Mouse (Mus musculus) heart, postnatal 4 days (tissue): ENCODE data around the gene Pde7b. TPM values are rescaled to one million over a fixed set of nuclear protein-coding genes. Genes with fewer than 3 reads are reported as not detected.
"Not testable (repeated sequence)": the region's sequence is repeated elsewhere in the genome, so short reads cannot be mapped to it uniquely, and the experiment has no call there.

Experiments
- DNase-seq: peaks from one replicate; pipeline ENCODE4 v3.0.0; 2021
- total RNA-seq, 2 experiments: library from RNA; stranded (reverse); gene quantifications; 2 replicates each; pipeline ENCODE4 v1.2.3; 2021

Gene Pde7b
- total RNA-seq, 2 experiments from 2014 or later = 26.5 to 26.8 TPM

DNA sequence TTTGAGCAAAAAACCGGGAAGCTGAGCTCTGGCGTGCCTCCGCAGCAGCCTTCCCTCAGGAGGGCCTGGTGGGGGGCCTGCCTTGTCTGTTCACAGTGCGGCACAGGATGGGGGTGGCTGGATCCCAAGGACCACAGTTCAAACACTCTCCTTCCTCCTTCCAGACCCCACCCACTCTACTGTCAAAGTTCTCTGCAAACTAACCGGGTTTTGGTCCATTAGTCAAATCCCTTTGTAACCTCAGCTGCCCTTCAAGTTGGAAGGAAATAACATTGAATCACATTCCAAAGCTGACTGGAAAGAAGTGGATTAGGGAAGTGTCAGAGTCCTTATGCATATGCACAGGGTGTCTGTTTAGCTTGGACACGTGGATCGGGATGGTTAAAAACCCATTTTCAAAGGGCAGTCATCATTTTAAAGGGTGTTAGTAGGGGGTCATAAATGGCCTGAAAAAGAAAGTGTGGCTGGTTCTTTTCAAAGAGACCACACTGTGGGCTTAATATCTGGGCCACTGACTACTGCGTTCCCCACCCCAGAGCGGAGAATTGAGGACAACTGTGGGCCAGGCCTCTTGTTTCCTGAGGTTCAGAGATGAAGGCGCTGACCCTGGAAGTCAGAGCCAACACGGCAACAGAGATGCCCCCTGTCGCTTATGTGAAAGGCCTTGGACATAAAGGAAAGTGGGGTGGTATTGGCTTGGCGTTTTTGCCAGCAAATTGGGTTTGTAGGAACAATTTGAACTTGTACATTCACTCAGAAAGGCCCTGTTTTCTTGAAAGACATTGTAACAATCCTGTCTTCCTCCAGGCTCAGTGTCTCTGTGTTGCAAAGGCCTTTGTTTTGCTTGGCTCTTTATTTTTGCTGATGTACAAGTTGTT, 175.8 kb downstream of the Pde7b start:
- DNase-seq = peak; percentile 43

GRCm38 (mm10) chr10:20547951-20548551, 176.8 kb downstream of the Pde7b start:
- DNase-seq = peak; percentile 70

- DNase-seq = no peak
These were observed 181.8 kb downstream of the Pde7b start for GRCm38 (mm10) chr10:20543121-20543520.

GRCm38 (mm10) chr10:20533811-20534210, 191.1 kb downstream of the Pde7b start:
- no peak for DNase-seq

DNA sequence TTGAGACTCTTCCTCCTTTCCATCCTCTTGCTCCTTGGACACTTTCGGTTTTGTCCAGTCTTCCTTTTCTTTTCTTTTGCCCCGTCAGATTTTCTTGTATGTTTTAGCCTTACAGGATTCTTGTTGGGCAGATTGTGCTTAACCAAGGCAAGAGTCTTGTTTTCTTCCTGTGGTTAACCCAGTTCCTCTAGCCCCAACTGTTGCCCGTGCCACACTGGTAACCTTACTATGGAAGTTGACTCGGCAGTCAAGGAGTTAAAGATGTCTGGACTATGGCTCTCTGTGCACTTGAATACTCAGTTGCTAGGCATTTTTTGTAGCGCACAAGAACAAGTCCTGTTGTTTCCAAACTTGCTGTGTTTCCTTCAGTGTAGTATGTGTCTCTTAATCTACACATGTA, 193.0 kb downstream of the Pde7b start:
- DNase-seq = no peak

GRCm38 (mm10) chr10:20528544-20529411, 196.1 kb downstream of the Pde7b start:
- DNase-seq = no peak

DNA sequence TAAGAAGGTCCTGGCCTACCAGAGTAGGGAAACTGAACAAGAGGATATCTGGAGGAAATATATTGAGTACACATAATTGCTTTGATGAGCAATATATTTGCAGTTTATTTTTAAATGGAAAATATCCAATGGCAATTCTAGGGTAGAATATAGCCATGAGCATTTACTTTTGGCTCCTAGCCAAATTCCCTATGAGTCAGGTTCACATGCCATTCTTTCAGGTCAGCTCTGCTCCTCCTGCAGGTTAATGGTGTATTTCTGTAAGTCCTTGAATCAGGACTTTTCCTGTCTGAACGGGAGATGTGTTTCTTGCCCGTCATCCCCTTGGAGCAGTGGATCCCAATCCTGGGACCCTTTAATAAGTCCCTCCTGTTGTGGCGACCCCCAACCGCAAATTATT, 197.1 kb downstream of the Pde7b start:
- DNase-seq = no peak

DNA sequence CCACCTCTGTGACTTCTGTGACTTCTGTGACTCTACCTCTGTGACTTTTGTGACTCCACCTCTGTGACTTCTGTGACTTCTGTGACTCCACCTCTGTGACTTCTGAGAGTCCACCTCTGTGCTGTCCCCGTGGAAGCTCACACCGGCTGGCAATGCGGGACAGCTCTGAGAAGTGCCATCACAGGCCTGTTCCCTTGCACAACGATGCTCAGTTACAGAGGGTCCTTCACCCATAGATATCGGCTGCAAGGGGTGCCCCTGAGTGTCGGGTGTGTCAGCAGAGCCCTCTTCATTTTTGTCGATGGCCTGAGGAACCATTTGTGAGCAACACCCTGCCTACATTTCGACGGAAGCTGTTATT, 206.4 kb downstream of the Pde7b start:
- DNase-seq = no peak

GRCm38 (mm10) chr10:20517756-20518528, 206.9 kb downstream of the Pde7b start:
- DNase-seq = not testable (repeated sequence)

GRCm38 (mm10) chr10:20513891-20514290, 211.0 kb downstream of the Pde7b start:
- no peak for DNase-seq

GRCm38 (mm10) chr10:20513461-20513860, 211.4 kb downstream of the Pde7b start:
- DNase-seq = no peak

GRCm38 (mm10) chr10:20509819-20510218, 215.1 kb downstream of the Pde7b start:
- DNase-seq = no peak

- no peak for DNase-seq
These were observed 216.4 kb downstream of the Pde7b start for GRCm38 (mm10) chr10:20508497-20508896.

DNA sequence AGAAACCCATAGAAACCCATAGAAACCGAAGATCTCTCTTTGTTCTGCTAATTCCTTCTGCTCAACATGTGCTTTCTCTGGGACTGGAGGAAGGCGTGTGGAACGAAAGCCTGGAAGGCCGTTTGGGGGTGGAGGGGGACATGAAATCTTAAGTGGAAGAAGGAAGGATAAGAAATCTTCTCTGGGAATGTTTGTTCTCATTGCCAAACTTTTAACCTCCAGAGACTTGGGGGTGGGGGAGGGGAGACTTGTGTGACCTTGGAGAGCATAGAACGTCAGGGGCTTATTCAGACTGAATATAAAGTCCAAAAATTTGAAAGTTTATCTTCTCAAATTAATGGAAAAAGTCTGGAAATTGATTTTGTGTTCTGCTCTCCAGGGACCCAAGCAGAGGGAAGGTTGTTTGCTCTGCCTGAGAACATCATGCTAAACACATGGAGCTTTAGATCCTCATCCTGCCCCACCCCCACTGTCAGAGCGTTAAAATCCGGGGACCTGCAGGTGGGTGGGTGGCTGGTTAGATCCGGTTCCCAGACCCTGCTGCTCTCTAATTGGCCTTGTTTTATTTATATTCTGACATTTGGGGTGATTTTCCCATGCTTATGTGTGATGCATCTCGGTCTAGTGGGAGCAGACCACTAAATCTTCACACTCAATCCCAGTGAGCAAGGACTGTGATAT, 217.0 kb downstream of the Pde7b start:
- peak; percentile 55 for DNase-seq

DNA sequence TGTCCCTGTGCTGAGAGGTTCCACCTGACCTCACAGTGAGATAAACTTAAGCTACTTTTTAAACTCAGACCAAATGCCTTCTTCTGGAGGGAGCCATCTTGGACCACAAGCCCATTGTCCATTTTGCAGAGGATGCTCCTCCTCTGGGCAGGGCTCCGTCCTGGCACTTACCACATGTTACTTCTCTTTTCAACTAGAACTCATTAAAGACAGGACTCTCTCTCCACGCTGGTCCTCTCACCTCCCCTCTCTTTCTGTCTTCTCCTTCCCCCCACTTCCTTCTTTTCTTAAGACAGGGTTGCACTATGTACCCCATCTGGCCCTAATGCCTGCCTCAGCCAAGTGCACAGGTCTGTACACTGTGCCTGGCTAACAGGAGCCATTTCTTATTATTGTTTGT, 217.8 kb downstream of the Pde7b start:
- no peak for DNase-seq

GRCm38 (mm10) chr10:20505454-20505853, 219.4 kb downstream of the Pde7b start:
- no peak for DNase-seq

GRCm38 (mm10) chr10:20504800-20505199, 220.1 kb downstream of the Pde7b start:
- DNase-seq = no peak

DNA sequence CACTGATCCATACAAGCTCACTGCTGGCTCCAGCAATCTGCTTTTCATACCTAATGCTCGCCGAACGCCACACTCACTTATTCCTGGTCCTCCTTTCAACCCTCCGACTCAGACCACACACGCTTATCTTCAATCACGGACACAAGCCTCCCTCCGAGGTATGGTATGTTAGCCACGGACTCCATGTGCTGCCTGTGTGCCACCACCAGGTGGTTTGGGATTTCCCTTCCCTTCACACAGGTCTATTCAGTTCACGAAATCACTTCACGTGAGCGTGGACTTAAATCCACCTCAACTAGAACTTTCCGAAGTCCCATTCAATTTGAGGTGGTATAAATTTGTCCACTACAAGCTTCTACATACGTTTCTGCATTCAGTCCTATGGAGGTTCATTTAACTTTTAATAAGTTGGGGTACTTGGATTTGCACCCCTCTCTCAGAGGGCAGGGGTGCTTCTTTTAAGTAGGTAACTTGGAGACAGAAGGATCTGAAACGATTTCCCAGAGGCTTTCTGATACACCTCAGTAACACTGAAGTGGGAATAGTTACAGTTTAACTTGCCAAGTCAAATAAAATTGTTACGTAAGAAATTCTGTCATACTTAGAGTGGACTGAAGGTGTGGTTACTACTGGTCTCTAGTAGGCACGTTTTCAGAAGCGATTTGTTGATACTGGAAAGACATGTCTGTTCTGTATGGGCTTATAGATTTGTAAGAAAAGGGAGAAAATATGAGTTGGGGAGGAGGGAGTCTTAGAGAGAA, 221.4 kb downstream of the Pde7b start:
- no peak for DNase-seq

- peak; percentile 10 for DNase-seq
These were observed 223.7 kb downstream of the Pde7b start for GRCm38 (mm10) chr10:20501221-20501620.

DNA sequence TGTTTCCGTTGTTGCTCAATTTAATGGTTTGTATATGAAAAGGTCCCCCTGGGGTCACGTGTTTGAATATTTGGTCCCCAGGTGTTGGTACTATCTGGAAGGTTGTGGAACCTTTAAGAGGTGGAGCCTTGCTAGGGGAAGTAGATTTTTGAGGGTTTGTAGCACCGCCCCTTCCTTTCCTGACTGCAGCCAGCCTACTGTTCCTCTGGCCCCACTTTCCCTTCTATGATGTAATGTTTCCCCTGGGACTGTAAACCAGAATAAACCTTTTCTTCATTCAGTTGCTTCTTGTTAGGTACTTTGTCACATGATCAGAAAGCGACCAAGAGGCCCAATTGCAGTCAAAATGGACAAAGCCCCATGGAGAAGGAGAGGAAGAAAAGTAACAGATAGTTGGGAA, 229.8 kb downstream of the Pde7b start:
- DNase-seq = no peak
